Mouse (Mus musculus): ENCODE measurements around the gene Lima1. TPM values are rescaled to one million over a fixed set of nuclear protein-coding genes. Genes with fewer than 3 reads are reported as not detected.
"Not testable (repeated sequence)": the region's sequence is repeated elsewhere in the genome, so short reads cannot be mapped to it uniquely, and the experiment has no call there.

Gene Lima1
- polyA plus RNA-seq, 1 experiment: 0.01 TPM

DNA sequence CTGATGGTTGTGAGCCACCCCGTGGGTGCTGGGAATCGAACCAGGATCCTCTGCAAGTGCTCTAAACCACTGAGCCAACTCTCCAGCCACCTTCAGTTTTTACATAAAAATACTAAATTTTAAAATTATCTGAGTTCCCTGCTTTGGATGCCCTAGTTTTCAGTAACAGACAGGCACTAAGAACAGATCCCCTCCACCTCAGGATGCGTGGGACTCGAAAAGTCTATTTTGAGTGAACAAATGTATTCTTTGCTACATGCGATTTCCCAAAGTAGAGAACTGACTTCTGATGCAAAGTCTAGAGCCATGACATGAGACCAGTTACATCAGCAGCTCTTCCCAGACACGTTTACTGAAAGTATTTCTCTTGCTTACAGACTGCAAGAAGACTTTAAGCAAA lies 84.8 kb downstream of the Lima1 start:
- no peaks in the 10 kb centered on the region; the same call in 1 of the 2 replicates for H3K36me3 ChIP-seq (ENCODE audit: control insufficient read depth)
- no peaks in the 10 kb centered on the region for H3K4me1 ChIP-seq (ENCODE audit: control insufficient read depth)
- H3K9me3 ChIP-seq (ENCODE audit: control insufficient read depth, low read length): no peaks in the 10 kb centered on the region
- TF ChIP-seq GATA1 (IDR thresholded peaks at IDR 0.05; ENCODE audit: low read length) (no peak), TAL1 (IDR thresholded peaks at IDR 0.05; ENCODE audit: low read length) (no peak)
- no peak overlapping the region for H3K4me3 ChIP-seq (replicated peaks)
- H3K27me3 ChIP-seq (ENCODE audit: control insufficient read depth): no peaks in the 10 kb centered on the region

DNA sequence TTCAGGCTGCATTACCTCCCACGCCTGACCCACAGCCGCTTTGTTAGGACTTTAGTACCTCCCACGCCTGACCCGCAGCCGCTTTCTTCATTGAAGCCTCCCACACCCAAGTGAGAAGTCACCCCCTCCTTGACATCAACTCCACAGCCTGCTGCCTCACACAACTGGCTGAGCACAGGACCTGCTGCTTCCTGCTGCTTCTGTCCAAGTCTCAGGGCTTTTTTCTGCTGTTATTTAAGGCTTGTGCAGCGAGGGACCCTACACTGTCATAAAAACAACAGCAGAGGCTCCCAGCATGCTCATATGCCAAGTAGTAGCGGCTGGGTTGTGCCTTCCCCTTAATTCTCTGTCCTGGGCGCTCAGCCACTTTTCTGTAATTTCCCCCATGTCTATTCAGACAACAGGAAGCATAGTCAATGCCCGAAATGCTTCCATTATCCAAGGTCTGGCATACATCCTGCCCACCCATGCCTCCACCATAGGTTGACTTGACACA lies 87.6 kb downstream of the Lima1 start:
- H3K27me3 ChIP-seq (ENCODE audit: control insufficient read depth): no peaks in the 10 kb centered on the region
- H3K4me1 ChIP-seq (ENCODE audit: control insufficient read depth): no peaks in the 10 kb centered on the region
- H3K9me3 ChIP-seq (ENCODE audit: control insufficient read depth, low read length): no peaks in the 10 kb centered on the region
- no peaks in the 10 kb centered on the region; the same call in 1 of the 2 replicates for H3K36me3 ChIP-seq (ENCODE audit: control insufficient read depth)
- TF ChIP-seq GATA1 (IDR thresholded peaks at IDR 0.05; ENCODE audit: low read length) (no peak), TAL1 (IDR thresholded peaks at IDR 0.05; ENCODE audit: low read length) (no peak)
- no peak overlapping the region for H3K4me3 ChIP-seq (replicated peaks)

DNA sequence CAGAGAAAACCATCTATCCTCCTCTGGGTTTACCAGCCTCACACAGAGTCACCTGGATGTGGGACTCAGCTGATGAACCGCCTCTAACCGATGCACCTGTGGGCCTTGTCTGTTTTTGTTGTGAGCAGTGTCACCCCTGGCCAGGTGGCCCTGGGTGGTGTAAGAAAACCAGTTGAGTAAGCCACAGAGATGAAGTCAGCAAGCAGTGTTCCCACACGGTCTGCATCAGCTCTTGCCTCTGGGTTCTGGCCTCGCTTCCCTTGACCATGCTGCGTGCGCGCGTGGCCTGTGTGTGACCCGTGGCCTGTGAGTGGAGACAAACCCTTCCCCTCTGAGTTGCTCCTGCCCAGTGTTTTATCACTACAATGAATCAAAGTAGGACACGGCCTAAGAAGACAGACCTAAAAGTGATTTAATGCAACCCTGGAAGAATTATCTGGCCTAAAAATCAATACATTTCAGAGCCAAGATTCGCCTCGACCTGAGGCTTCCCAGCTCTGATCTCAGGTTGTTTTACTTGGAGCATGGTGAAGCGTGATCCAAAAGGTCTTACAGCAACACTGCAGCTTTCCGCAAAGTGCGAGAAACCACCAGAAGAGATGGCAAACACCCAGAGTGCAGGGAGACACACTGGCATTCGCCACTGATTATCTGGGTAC lies 96.5 kb downstream of the Lima1 start:
- TF ChIP-seq TAL1 (IDR thresholded peaks at IDR 0.05; ENCODE audit: low read length): no peak
- TF ChIP-seq GATA1 (IDR thresholded peaks at IDR 0.05; ENCODE audit: low read length): no peak
- H3K36me3 ChIP-seq (ENCODE audit: control insufficient read depth): peaks cover 2% of the 10 kb centered on the region; the same call in 1 of the 2 replicates
- no peaks in the 10 kb centered on the region for H3K4me1 ChIP-seq (ENCODE audit: control insufficient read depth)
- no peaks in the 10 kb centered on the region for H3K9me3 ChIP-seq (ENCODE audit: control insufficient read depth, low read length)
- no peaks in the 10 kb centered on the region for H3K27me3 ChIP-seq (ENCODE audit: control insufficient read depth)
- no peak overlapping the region for H3K4me3 ChIP-seq (replicated peaks)

DNA sequence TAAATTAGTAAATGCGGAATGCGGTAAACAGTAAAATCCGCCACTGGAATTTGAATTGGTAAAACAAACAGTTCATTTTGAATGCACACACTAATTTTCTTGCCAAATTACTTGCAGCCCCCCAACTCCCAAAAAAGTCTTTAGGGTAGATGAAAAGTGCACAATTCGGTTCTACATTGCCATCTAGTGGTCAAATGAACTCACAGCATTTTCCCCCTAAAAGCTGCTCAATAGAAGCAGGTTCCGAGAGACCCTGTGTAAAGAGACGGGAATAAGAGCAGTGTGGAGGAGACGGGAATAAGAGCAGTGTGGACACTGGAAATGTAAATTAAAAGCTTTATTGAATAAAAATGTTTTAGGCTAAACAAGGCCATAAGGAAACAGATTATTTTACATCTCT lies 97.1 kb downstream of the Lima1 start:
- no peak for TF ChIP-seq TAL1 (IDR thresholded peaks at IDR 0.05; ENCODE audit: low read length)
- TF ChIP-seq GATA1 (IDR thresholded peaks at IDR 0.05; ENCODE audit: low read length): no peak
- no peaks in the 10 kb centered on the region for H3K4me1 ChIP-seq (ENCODE audit: control insufficient read depth)
- no peaks in the 10 kb centered on the region for H3K27me3 ChIP-seq (ENCODE audit: control insufficient read depth)
- H3K9me3 ChIP-seq (ENCODE audit: control insufficient read depth, low read length): no peaks in the 10 kb centered on the region
- H3K4me3 ChIP-seq (replicated peaks): no peak overlapping the region
- H3K36me3 ChIP-seq (ENCODE audit: control insufficient read depth): peaks cover 2% of the 10 kb centered on the region; the same call in 1 of the 2 replicates

DNA sequence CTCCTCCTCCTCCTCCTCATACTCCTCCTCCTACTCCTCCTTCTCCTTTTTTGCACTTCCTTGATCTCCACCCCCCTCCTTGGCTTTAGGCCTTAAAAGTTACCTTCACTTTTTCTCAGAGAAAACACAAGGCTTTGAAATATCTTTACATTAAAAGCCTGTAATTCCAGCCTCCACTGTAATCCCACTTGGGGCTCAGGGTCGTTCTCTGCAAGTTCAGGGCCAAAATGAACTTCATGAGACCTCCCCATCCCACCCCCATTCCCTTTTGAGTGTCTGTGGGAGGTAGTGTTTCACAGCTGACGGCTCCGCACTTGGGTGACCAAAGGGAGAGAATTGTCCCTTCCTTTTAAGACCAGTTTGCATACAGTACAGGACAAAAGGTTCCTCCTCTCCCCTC lies 102.3 kb downstream of the Lima1 start:
- H3K4me3 ChIP-seq (replicated peaks): no peak overlapping the region

DNA sequence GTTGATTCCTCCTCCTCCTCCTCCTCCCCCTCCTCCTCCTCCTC lies 102.6 kb downstream of the Lima1 start, which contains the start of gene Cers5:
TSS of gene Cers5 (minus strand) at position 5 of the 44 bp plus-strand sequence.
- H3K36me3 ChIP-seq (ENCODE audit: control insufficient read depth); H3K9me3 ChIP-seq (ENCODE audit: control insufficient read depth, low read length): not testable (repeated sequence)
- H3K4me1 ChIP-seq (ENCODE audit: control insufficient read depth): peaks cover 17% of the 10 kb centered on the region
- H3K4me3 ChIP-seq (replicated peaks): peak within 1 kb of the TSS; percentile 68
- peaks cover 13% of the 10 kb centered on the region for H3K27me3 ChIP-seq (ENCODE audit: control insufficient read depth)

More for the DNA sequence above, 102.3 kb downstream of the Lima1 start:
- H3K9me3 ChIP-seq (ENCODE audit: control insufficient read depth, low read length): no peaks in the 10 kb centered on the region
- peaks cover 13% of the 10 kb centered on the region for H3K27me3 ChIP-seq (ENCODE audit: control insufficient read depth)
- H3K4me1 ChIP-seq (ENCODE audit: control insufficient read depth): peaks cover 17% of the 10 kb centered on the region
- H3K36me3 ChIP-seq (ENCODE audit: control insufficient read depth): no peaks in the 10 kb centered on the region
- TF ChIP-seq TAL1 (IDR thresholded peaks at IDR 0.05; ENCODE audit: low read length) (no peak), GATA1 (IDR thresholded peaks at IDR 0.05; ENCODE audit: low read length) (no peak)

DNA sequence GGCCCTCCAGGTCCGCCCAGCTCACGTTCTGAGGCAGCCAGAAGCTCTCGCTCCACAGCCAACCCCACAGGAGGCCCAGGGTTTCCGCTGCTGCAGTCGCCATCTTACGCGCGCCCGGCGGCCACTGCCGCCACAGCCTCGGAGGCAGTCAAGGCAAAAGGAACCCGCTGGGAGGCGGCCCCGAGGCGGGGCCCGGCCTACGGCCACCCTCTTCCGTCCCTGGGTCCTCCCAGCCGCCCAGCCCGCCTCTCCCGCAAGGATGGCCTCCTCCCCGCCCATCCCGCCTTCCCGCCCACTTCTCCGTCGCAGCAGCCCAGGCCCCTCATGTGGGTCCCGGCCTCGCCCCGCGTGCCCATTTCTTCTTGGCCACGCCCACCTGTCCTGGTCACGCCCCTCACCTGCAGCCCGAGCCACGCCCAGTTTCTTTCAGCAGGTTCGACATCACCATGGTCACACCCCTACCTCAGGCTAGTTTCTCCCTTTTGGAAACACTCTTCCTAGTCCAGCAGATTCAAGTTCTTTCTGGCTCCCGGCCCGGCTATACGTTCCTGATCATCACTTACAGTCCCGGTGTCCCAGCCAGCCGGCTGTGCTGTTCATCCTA lies 102.9 kb downstream of the Lima1 start:
- Histone ChIP-seq H3K4me3 (replicated peaks) (peak overlapping the region; percentile 68), H3K36me3 (ENCODE audit: control insufficient read depth) (no peaks in the 10 kb centered on the region), H3K27me3 (ENCODE audit: control insufficient read depth) (peaks cover 13% of the 10 kb centered on the region), H3K4me1 (ENCODE audit: control insufficient read depth) (peaks cover 19% of the 10 kb centered on the region), H3K9me3 (ENCODE audit: control insufficient read depth, low read length) (no peaks in the 10 kb centered on the region)
- no peak for TF ChIP-seq TAL1 (IDR thresholded peaks at IDR 0.05; ENCODE audit: low read length)
- no peak for TF ChIP-seq GATA1 (IDR thresholded peaks at IDR 0.05; ENCODE audit: low read length)

DNA sequence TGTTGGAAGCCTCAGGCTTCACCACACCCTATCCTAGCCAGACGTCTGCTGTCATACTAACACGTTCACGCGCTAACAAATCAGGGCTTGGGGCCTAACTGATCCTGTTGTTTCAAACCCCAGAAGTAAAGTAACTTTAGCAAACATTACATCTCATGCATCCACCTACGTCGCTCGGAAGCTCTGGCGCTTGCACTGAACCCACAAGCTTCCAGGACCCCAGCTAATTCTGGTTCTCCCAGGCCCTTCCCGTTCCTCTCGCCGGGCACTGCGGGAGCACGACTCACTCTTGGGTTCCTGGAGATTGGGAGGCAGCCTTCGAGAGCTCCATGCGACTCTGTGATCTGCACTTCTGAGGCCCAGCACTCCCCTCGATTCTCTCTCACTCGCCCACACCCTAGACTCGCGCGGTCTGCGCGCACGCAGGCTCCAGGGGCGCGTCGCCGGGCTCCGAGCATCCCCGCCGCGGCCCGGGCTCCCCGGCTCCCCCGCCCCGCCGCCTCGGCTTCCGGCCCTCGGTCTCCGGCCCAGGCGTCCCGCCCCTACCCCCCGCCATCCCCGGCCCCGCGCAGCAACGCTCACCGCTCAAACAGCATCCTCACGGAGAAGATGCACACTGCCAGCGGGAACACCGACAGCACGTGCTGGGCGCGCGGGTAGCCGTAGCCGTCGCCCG lies 103.5 kb downstream of the Lima1 start:
- no peak for TF ChIP-seq GATA1 (IDR thresholded peaks at IDR 0.05; ENCODE audit: low read length)
- no peak for TF ChIP-seq TAL1 (IDR thresholded peaks at IDR 0.05; ENCODE audit: low read length)
- H3K36me3 ChIP-seq (ENCODE audit: control insufficient read depth): no peaks in the 10 kb centered on the region
- H3K4me3 ChIP-seq (replicated peaks): peak overlapping the region; percentile 68
- peaks cover 13% of the 10 kb centered on the region for H3K27me3 ChIP-seq (ENCODE audit: control insufficient read depth)
- no peaks in the 10 kb centered on the region for H3K9me3 ChIP-seq (ENCODE audit: control insufficient read depth, low read length)
- peaks cover 19% of the 10 kb centered on the region for H3K4me1 ChIP-seq (ENCODE audit: control insufficient read depth)

DNA sequence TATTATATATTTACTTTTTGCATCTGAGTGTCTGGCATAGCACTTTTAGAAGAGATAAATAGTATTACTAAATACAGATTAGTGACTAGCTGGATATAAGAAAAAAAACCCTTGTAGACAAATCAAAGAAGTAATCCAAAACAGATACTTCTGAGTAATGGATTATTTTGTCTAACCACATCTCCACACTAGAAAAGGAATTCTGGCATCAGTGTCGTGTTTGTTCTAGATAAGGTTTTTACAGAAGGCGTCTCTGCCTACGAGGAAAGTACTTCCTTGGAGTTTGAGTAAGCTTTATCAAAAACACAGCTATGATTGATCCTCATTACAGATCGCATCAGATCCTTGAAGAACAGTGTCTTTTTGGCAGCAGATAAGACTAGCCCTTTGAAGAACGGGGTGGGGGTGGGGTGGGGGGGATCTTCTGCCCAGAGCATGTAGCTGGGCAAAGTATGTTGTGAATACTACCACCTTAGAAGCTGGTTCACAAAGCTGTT lies 104.2 kb downstream of the Lima1 start:
- Histone ChIP-seq H3K36me3 (ENCODE audit: control insufficient read depth) (no peaks in the 10 kb centered on the region), H3K9me3 (ENCODE audit: control insufficient read depth, low read length) (no peaks in the 10 kb centered on the region), H3K27me3 (ENCODE audit: control insufficient read depth) (peaks cover 13% of the 10 kb centered on the region), H3K4me3 (replicated peaks) (peak overlapping the region; percentile 68), H3K4me1 (ENCODE audit: control insufficient read depth) (peaks cover 19% of the 10 kb centered on the region)
- TF ChIP-seq GATA1 (IDR thresholded peaks at IDR 0.05; ENCODE audit: low read length) (no peak), TAL1 (IDR thresholded peaks at IDR 0.05; ENCODE audit: low read length) (no peak)

Data from erythroblast, embryonic 14.5 days (primary cell).